Mouse (Mus musculus): ENCODE measurements around the gene Slc25a26.

- TF ChIP-seq POLR2A (IDR thresholded peaks at IDR 0.05; ENCODE audit: borderline replicate concordance, extremely low read depth, insufficient read depth, insufficient read length, poor library complexity, severe bottlenecking) (no peak), CTCF (IDR thresholded peaks at IDR 0.05; ENCODE audit: borderline replicate concordance, extremely low read depth, insufficient read depth, insufficient read length) (peak; percentile 47; the same call in 1 of the 2 replicates)
Observed at GRCm38 (mm10) chr6:94466508-94467205, 33.5 kb upstream of the Slc25a26 start.
